Mouse (Mus musculus): Measurements from ENCODE around the gene Gm10408. TPM values are rescaled to one million over a fixed set of nuclear protein-coding genes. Genes with fewer than 3 reads are reported as not detected.
"Not testable (repeated sequence)": the region's sequence is repeated elsewhere in the genome, so short reads cannot be mapped to it uniquely, and the experiment has no call there.

The Gm10408 gene
- not detected for total RNA-seq (2021)
- polyA plus RNA-seq (2012; rRNA removed) = not detected in 2 replicates
- long read RNA-seq = 0 reads

DNA sequence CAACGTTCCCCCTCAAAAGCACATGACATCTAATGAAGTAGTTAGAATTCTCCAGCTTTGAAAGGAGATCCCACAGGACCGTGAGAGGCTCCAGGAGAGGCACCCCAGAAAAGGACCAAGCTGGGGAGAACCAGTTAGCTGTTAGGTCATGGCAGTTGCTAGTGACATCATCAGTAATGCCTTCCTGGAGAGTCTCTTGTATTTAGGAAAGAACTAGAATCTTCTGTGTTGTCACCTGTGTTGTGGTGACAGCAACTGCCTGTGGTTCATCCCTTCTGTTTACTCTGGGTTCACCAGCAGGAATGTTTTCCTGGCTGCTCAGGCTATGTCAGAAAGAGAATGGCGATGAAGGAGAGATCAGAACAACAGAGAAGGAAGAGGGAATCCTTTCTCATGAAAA lies at the start of gene Gm10408:
TSS of gene Gm10408 (plus strand) at position 301 of the 400 bp plus-strand sequence.
- H3K4me1 ChIP-seq (ENCODE audit: control insufficient read depth, insufficient read depth, low read length); H3K9ac ChIP-seq (ENCODE audit: low read depth, low read length); DNase-seq; intact Hi-C loops (cut with DNase I); H3K27me3 ChIP-seq (ENCODE audit: control insufficient read depth, insufficient read depth, low read length); H3K27ac ChIP-seq; H3K79me2 ChIP-seq (replicated peaks; ENCODE audit: control insufficient read depth, insufficient read depth, low read length); H3K4me3 ChIP-seq; H3K36me3 ChIP-seq (ENCODE audit: control insufficient read depth, insufficient read depth, low read length): not testable (repeated sequence)
- no CpG with 5 or more reads among the region's 3 CpGs for WGBS

DNA sequence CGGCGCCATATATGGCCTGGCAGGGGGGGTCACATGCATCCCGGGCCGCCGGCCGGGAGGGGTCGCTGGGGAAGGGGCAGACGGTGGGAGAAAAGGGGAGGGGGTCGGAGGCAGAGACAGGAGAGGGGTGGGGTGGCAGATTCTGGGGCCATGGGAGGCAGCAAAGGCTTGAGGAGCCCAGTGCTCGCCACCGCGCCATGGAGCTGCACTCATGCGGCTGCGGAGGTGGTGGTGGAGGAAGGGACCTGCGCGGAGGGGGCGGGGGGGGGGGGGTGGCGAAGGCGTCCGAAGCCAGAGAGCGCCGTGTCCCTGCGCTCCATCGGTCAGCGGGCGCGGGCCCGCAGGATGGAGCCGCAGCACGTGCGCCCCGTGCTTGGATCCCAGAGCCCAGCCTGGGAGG lies 36.9 kb upstream of the Gm10408 start, which contains the start of gene Gm10409:
TSS of gene Gm10409 (plus strand) at position 301 of the 400 bp plus-strand sequence.
- H3K36me3 ChIP-seq (ENCODE audit: control insufficient read depth, insufficient read depth, low read length); H3K27ac ChIP-seq; DNase-seq; H3K4me3 ChIP-seq; H3K27me3 ChIP-seq (ENCODE audit: control insufficient read depth, insufficient read depth, low read length); H3K9ac ChIP-seq (ENCODE audit: low read depth, low read length); H3K79me2 ChIP-seq (replicated peaks; ENCODE audit: control insufficient read depth, insufficient read depth, low read length); H3K4me1 ChIP-seq (ENCODE audit: control insufficient read depth, insufficient read depth, low read length); intact Hi-C loops (cut with DNase I): not testable (repeated sequence)
- no CpG with 5 or more reads among the region's 32 CpGs for WGBS

DNA sequence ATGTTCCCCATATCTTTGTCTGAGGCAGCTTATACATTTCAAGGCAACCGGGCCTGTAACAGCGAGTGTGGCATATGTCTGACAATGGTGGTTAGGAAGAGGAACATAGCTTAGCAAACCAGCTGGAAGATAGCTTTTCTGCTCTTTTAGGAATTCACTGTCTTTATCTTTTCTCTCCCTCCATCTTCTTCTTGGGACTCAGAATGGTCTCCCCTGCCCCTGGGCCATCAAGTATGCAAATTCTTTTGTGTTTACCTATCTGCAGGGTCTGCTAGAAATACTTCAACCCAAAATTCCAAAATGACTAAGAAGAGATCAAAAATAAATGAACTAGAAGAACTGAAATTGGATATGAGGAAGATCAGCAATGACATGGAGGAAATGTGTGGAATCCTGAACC lies 21.4 kb upstream of the Gm10408 start, which contains the start of gene Gm3005:
TSS of gene Gm3005 (plus strand) at position 301 of the 400 bp plus-strand sequence.
- intact Hi-C loops (cut with DNase I); H3K36me3 ChIP-seq (ENCODE audit: control insufficient read depth, insufficient read depth, low read length): not testable (repeated sequence)
- WGBS = no CpG with 5 or more reads among the region's 2 CpGs

More for the DNA sequence above, 21.4 kb upstream of the Gm10408 start, which contains the start of gene Gm3005:
- H3K9ac ChIP-seq (ENCODE audit: low read depth, low read length); H3K27ac ChIP-seq; H3K4me1 ChIP-seq (ENCODE audit: control insufficient read depth, insufficient read depth, low read length); DNase-seq; H3K27me3 ChIP-seq (ENCODE audit: control insufficient read depth, insufficient read depth, low read length); H3K4me3 ChIP-seq; H3K79me2 ChIP-seq (replicated peaks; ENCODE audit: control insufficient read depth, insufficient read depth, low read length): not testable (repeated sequence)

Other genes with a start within 250 kb of the Gm10408 start
- gene D830030K20Rik, start 240.9 kb upstream of the Gm10408 start, total RNA-seq (2021) = under 1 TPM; 0.23 to 0.61 TPM
- gene D830030K20Rik, start 240.9 kb upstream of the Gm10408 start, polyA plus RNA-seq (2012; rRNA removed) = 0.12 and 1.2 TPM in 2 replicates
- gene Gm2956, start 116.8 kb upstream of the Gm10408 start, total RNA-seq (2021) = not detected
- not detected in 2 replicates for gene Gm2956, start 116.8 kb upstream of the Gm10408 start, polyA plus RNA-seq (2012; rRNA removed)
- gene Gm10413, start 54.3 kb upstream of the Gm10408 start, total RNA-seq (2021) = not detected
- not detected in 2 replicates for gene Gm10413, start 54.3 kb upstream of the Gm10408 start, polyA plus RNA-seq (2012; rRNA removed)
- under 1 TPM in 1 of 2 experiments, not detected in 1; 0.25 TPM for gene Gm10409, start 36.8 kb upstream of the Gm10408 start, total RNA-seq (2021)
- gene Gm10409, start 36.8 kb upstream of the Gm10408 start, polyA plus RNA-seq (2012; rRNA removed) = 0.09 and 0.16 TPM in 2 replicates
- not detected for gene Gm3005, start 21.3 kb upstream of the Gm10408 start, total RNA-seq (2021)
- gene Gm3005, start 21.3 kb upstream of the Gm10408 start, polyA plus RNA-seq (2012; rRNA removed) = 0.12 and 0.15 TPM in 2 replicates
- gene Gm3012, start 185.1 kb downstream of the Gm10408 start, total RNA-seq (2021) = not detected
- not detected in 2 replicates for gene Gm3012, start 185.1 kb downstream of the Gm10408 start, polyA plus RNA-seq (2012; rRNA removed)
- gene Gm3020, start 202.7 kb downstream of the Gm10408 start, total RNA-seq (2021) = under 1 TPM in 1 of 2 experiments, not detected in 1; 0.25 TPM
- 0.09 and 0.16 TPM in 2 replicates for gene Gm3020, start 202.7 kb downstream of the Gm10408 start, polyA plus RNA-seq (2012; rRNA removed)
- not detected for gene Gm3043, start 239.4 kb downstream of the Gm10408 start, total RNA-seq (2021)
- not detected in 2 replicates for gene Gm3043, start 239.4 kb downstream of the Gm10408 start, polyA plus RNA-seq (2012; rRNA removed)